Mouse (Mus musculus) small intestine, adult 2 months (tissue): Measurements from ENCODE around the gene Ipo13.
A peak's percentile ranks its signal among the peaks of the same experiment; 100 is the strongest.

ENCODE experiments used
- CTCF ChIP-seq: fragments of 200-500 bp; IDR thresholded peaks from 2 replicates; pipeline ENCODE4 v1.5.1; 2012; ENCODE audit warnings: low read depth, mild to moderate bottlenecking, control low read depth, inconsistent platforms, low read length, moderate library complexity, mixed read lengths; ENCODE audit not compliant: insufficient replicate concordance, insufficient read length; ENCODE audit errors: extremely low read depth
- POLR2A ChIP-seq: fragments of 200-500 bp; IDR thresholded peaks from 2 replicates; pipeline ENCODE4 v1.6.1; 2012; ENCODE audit warnings: low read depth, mild to moderate bottlenecking, control low read depth, inconsistent platforms, low read length, moderate library complexity

GRCm38 (mm10) chr4:117858794-117859193 is 56.0 kb downstream of the Ipo13 start:
- TF ChIP-seq POLR2A (no peak), CTCF (peak; percentile 64; the same call in 1 of the 2 replicates)
